Mouse (Mus musculus): ENCODE measurements around the gene Ptprd. TPM values are rescaled to one million over a fixed set of nuclear protein-coding genes. Genes with fewer than 3 reads are reported as not detected.

The Ptprd gene
- polyA plus RNA-seq, 1 experiment, result 4.5 TPM

GRCm38 (mm10) chr4:77613129-77613528 is 598.6 kb downstream of the Ptprd start:
- 92% methylated on average over 1 of the region's 1 CpGs for WGBS

GRCm38 (mm10) chr4:77586624-77587023 is 625.1 kb downstream of the Ptprd start:
- WGBS, result 67% methylated on average over 1 of the region's 1 CpGs
- DNase-seq (ENCODE audit: low read depth, low spot score), result no peak

More at GRCm38 (mm10) chr4:77613129-77613528, 598.6 kb downstream of the Ptprd start:
- DNase-seq (ENCODE audit: low read depth, low spot score), result no peak

- no peak for DNase-seq (ENCODE audit: low read depth, low spot score)
- 54% methylated on average over 1 of the region's 1 CpGs for whole genome bisulfite sequencing
Observed at GRCm38 (mm10) chr4:77586222-77586621, 625.5 kb downstream of the Ptprd start.

GRCm38 (mm10) chr4:77558404-77559202 is 653.2 kb downstream of the Ptprd start:
- DNase-seq (ENCODE audit: low read depth, low spot score), result peak; percentile 2
- 21% methylated on average over 14 of the region's 14 CpGs for WGBS

- no peak for DNase-seq (ENCODE audit: low read depth, low spot score)
- 50% methylated on average over 4 of the region's 4 CpGs for WGBS
Observed at GRCm38 (mm10) chr4:77555841-77556240, 655.9 kb downstream of the Ptprd start.

GRCm38 (mm10) chr4:77537843-77538242 is 673.9 kb downstream of the Ptprd start:
- 66% methylated on average over 4 of the region's 4 CpGs for WGBS
- DNase-seq (ENCODE audit: low read depth, low spot score), result no peak

GRCm38 (mm10) chr4:77537336-77537735 is 674.4 kb downstream of the Ptprd start:
- WGBS, result 73% methylated on average over 5 of the region's 5 CpGs
- DNase-seq (ENCODE audit: low read depth, low spot score), result no peak

GRCm38 (mm10) chr4:77535601-77536000 is 676.2 kb downstream of the Ptprd start:
- DNase-seq (ENCODE audit: low read depth, low spot score), result no peak
- 61% methylated on average over 6 of the region's 6 CpGs for WGBS

- no peak for DNase-seq (ENCODE audit: low read depth, low spot score)
- 86% methylated on average over 4 of the region's 4 CpGs for WGBS
Observed at GRCm38 (mm10) chr4:77534553-77534952, 677.2 kb downstream of the Ptprd start.

- no peak for DNase-seq (ENCODE audit: low read depth, low spot score)
- 27% methylated on average over 5 of the region's 5 CpGs for WGBS
Observed at GRCm38 (mm10) chr4:77519166-77519565, 692.6 kb downstream of the Ptprd start.

- 57% methylated on average over 5 of the region's 5 CpGs for WGBS
- no peak for DNase-seq (ENCODE audit: low read depth, low spot score)
Observed at GRCm38 (mm10) chr4:77513914-77514628, 697.7 kb downstream of the Ptprd start.

- whole genome bisulfite sequencing, result 62% methylated on average over 3 of the region's 3 CpGs
Observed at GRCm38 (mm10) chr4:77513041-77513440, 698.7 kb downstream of the Ptprd start.

GRCm38 (mm10) chr4:77454049-77454448 is 757.7 kb downstream of the Ptprd start:
- DNase-seq (ENCODE audit: low read depth, low spot score), result no peak
- WGBS, result 65% methylated on average over 7 of the region's 7 CpGs

More at GRCm38 (mm10) chr4:77513041-77513440, 698.7 kb downstream of the Ptprd start:
- DNase-seq (ENCODE audit: low read depth, low spot score), result no peak

GRCm38 (mm10) chr4:77399146-77399545 is 812.6 kb downstream of the Ptprd start:
- DNase-seq (ENCODE audit: low read depth, low spot score), result no peak
- 77% methylated on average over 4 of the region's 4 CpGs for WGBS

- no peak for DNase-seq (ENCODE audit: low read depth, low spot score)
Observed at GRCm38 (mm10) chr4:77361728-77362127, 850.0 kb downstream of the Ptprd start.

- no peak for DNase-seq (ENCODE audit: low read depth, low spot score)
- 76% methylated on average over 4 of the region's 4 CpGs for WGBS
Observed at GRCm38 (mm10) chr4:77327198-77327597, 884.6 kb downstream of the Ptprd start.

GRCm38 (mm10) chr4:77317060-77317680 is 894.6 kb downstream of the Ptprd start:
- DNase-seq (ENCODE audit: low read depth, low spot score), result no peak
- WGBS, result 58% methylated on average over 10 of the region's 10 CpGs

- no peak for DNase-seq (ENCODE audit: low read depth, low spot score)
- 61% methylated on average over 2 of the region's 2 CpGs for WGBS
Observed at GRCm38 (mm10) chr4:77316644-77317043, 895.1 kb downstream of the Ptprd start.

- no peak for DNase-seq (ENCODE audit: low read depth, low spot score)
- 66% methylated on average over 3 of the region's 3 CpGs for WGBS
Observed at GRCm38 (mm10) chr4:77310127-77310788, 901.5 kb downstream of the Ptprd start.

GRCm38 (mm10) chr4:77283423-77283822 is 928.3 kb downstream of the Ptprd start:
- 93% methylated on average over 1 of the region's 1 CpGs for WGBS

More at GRCm38 (mm10) chr4:77283423-77283822, 928.3 kb downstream of the Ptprd start:
- no peak for DNase-seq (ENCODE audit: low read depth, low spot score)
